Mouse (Mus musculus) heart, adult 2 months (tissue): ENCODE results near the gene Itga4. TPM values are rescaled to one million over a fixed set of nuclear protein-coding genes. Genes with fewer than 3 reads are reported as not detected.

Experiments used
- DNase-seq, 2 experiments: peaks; one replicate each; pipeline ENCODE4 v3.0.0; 2021
- H3K27ac ChIP-seq: fragments of 200-600 bp; 2 replicates; pipeline ENCODE4 v1.8.1; 2022
- H3K27me3 ChIP-seq: fragments of 200-500 bp; 2 replicates; pipeline ENCODE4 v1.6.1; 2012; ENCODE audit warnings: mild to moderate bottlenecking, low read length, inconsistent platforms, mixed read lengths; ENCODE audit not compliant: control insufficient read depth, insufficient read depth
- H3K36me3 ChIP-seq: fragments of 200-500 bp; 2 replicates; pipeline ENCODE4 v1.6.1; 2012; ENCODE audit warnings: low read length, inconsistent platforms; ENCODE audit not compliant: control insufficient read depth, insufficient read depth
- H3K4me1 ChIP-seq: fragments of 200-500 bp; 2 replicates; pipeline ENCODE4 v1.6.1; 2011; ENCODE audit warnings: low read length; ENCODE audit not compliant: control insufficient read depth, insufficient read depth
- H3K4me3 ChIP-seq: fragments of 200-600 bp; 2 replicates; pipeline ENCODE4 v1.8.1; 2022
- H3K79me2 ChIP-seq: fragments of 200-500 bp; replicated peaks from 2 replicates; pipeline ENCODE4 v1.6.1; 2012; ENCODE audit warnings: mild to moderate bottlenecking, inconsistent platforms, low read length, moderate library complexity, mixed read lengths; ENCODE audit not compliant: control insufficient read depth, insufficient read depth
- H3K9ac ChIP-seq: fragments of 200-500 bp; 2 replicates; pipeline ENCODE4 v1.6.1; 2012; ENCODE audit warnings: low read depth, mild to moderate bottlenecking, control low read depth, inconsistent platforms, low read length, mixed read lengths
- CTCF ChIP-seq: fragments of 200-600 bp; IDR thresholded peaks from 2 replicates; pipeline ENCODE4 v1.8.1; 2022; ENCODE audit warnings: antibody characterized with exemption, mild to moderate bottlenecking, moderate library complexity
- EP300 ChIP-seq: fragments of 200-500 bp; IDR thresholded peaks from 2 replicates; pipeline ENCODE4 v1.6.1; 2011; ENCODE audit warnings: low read depth, low read length, control low read depth; ENCODE audit not compliant: insufficient read depth
- POLR2A ChIP-seq: fragments of 200-500 bp; IDR thresholded peaks from 2 replicates; pipeline ENCODE4 v1.6.1; 2011; ENCODE audit warnings: mild to moderate bottlenecking, low read depth, low read length, control low read depth; ENCODE audit not compliant: insufficient read depth
- WGBS: fragments of 180-500 bp; shearing (Covaris S2); methylation state at CpG from one replicate; pipeline ENCODE4 v1.1.7; 2018; 5-methylcytosine and 5-hydroxymethylcytosine counted together
- intact Hi-C: fragments of 180-260 bp; cut with DNase I; formaldehyde crosslinking; loops from one replicate; pipeline ENCODE4 v1.15.1; 2025
- polyA plus RNA-seq: library from polyadenylated mRNA; depleted of rRNA; stranded (reverse); fragments of >200 nt; gene quantifications from 2 replicates; pipeline ENCODE4 v1.2.3, GENCODE M21; 2012
- total RNA-seq, 2 experiments: library from RNA; stranded (reverse); gene quantifications; 2 replicates each; pipeline ENCODE4 v1.2.3; 2021

Gene Itga4
- total and polyA plus RNA-seq, 3 experiments, result 1.7 to 2.7 (median 1.8) TPM

- no peak for DNase-seq
- Histone ChIP-seq H3K4me3 (no peak overlapping the region), H3K36me3 (no peaks in the 10 kb centered on the region), H3K79me2 (no peaks in the 10 kb centered on the region), H3K9ac (no peak overlapping the region), H3K4me1 (no peaks in the 10 kb centered on the region), H3K27ac (no peak overlapping the region), H3K27me3 (no peaks in the 10 kb centered on the region)
- intact Hi-C loops, result no loop called here
- TF ChIP-seq EP300 (no peak), POLR2A (no peak), CTCF (no peak)
- WGBS, result 88% methylated on average over 9 of the region's 9 CpGs
Measured at GRCm38 (mm10) chr2:79316182-79316880, 61.1 kb downstream of the Itga4 start.

GRCm38 (mm10) chr2:79328079-79328478 lies 72.9 kb downstream of the Itga4 start:
- H3K9ac ChIP-seq, result no peak overlapping the region
- WGBS, result 43% methylated on average over 2 of the region's 2 CpGs
- H3K79me2 ChIP-seq, result no peaks in the 10 kb centered on the region
- TF ChIP-seq POLR2A (no peak), EP300 (no peak), CTCF (no peak)
- no peaks in the 10 kb centered on the region for H3K27me3 ChIP-seq
- no peak overlapping the region for H3K4me3 ChIP-seq
- intact Hi-C loops, result no loop called here
- no peak for DNase-seq
- H3K4me1 ChIP-seq, result no peaks in the 10 kb centered on the region
- no peak overlapping the region for H3K27ac ChIP-seq
- no peaks in the 10 kb centered on the region for H3K36me3 ChIP-seq

- intact Hi-C loops, result no loop called here
- H3K27ac ChIP-seq, result no peak overlapping the region
- H3K9ac ChIP-seq, result no peak overlapping the region
- no peak overlapping the region for H3K4me3 ChIP-seq
- no peaks in the 10 kb centered on the region for H3K27me3 ChIP-seq
- H3K36me3 ChIP-seq, result no peaks in the 10 kb centered on the region
- H3K79me2 ChIP-seq, result no peaks in the 10 kb centered on the region
- H3K4me1 ChIP-seq, result no peaks in the 10 kb centered on the region
- TF ChIP-seq EP300 (no peak), CTCF (no peak), POLR2A (no peak)
- DNase-seq, result no peak
Measured at GRCm38 (mm10) chr2:79334661-79335060, 79.4 kb downstream of the Itga4 start.

- TF ChIP-seq POLR2A, result no peak
- TF ChIP-seq CTCF, result no peak
- TF ChIP-seq EP300, result no peak
- no peak overlapping the region for H3K9ac ChIP-seq
- no peak for DNase-seq
- no peak overlapping the region for H3K27ac ChIP-seq
- no peaks in the 10 kb centered on the region for H3K4me1 ChIP-seq
- intact Hi-C loops, result no loop called here
- H3K27me3 ChIP-seq, result no peaks in the 10 kb centered on the region
- no peaks in the 10 kb centered on the region for H3K36me3 ChIP-seq
- no peaks in the 10 kb centered on the region for H3K79me2 ChIP-seq
- 73% methylated on average over 1 of the region's 1 CpGs for WGBS
- H3K4me3 ChIP-seq, result no peak overlapping the region
Measured at GRCm38 (mm10) chr2:79336141-79336540, 80.9 kb downstream of the Itga4 start.

GRCm38 (mm10) chr2:79339003-79339402 lies 83.8 kb downstream of the Itga4 start:
- Histone ChIP-seq H3K27me3 (no peaks in the 10 kb centered on the region), H3K27ac (no peak overlapping the region), H3K9ac (no peak overlapping the region), H3K4me1 (no peaks in the 10 kb centered on the region), H3K79me2 (no peaks in the 10 kb centered on the region), H3K4me3 (no peak overlapping the region), H3K36me3 (no peaks in the 10 kb centered on the region)
- DNase-seq, result no peak
- intact Hi-C loops, result no loop called here
- TF ChIP-seq CTCF (no peak), EP300 (no peak), POLR2A (no peak)
- WGBS, result 73% methylated on average over 1 of the region's 1 CpGs

- no peaks in the 10 kb centered on the region for H3K27me3 ChIP-seq
- H3K79me2 ChIP-seq, result no peaks in the 10 kb centered on the region
- H3K4me1 ChIP-seq, result no peaks in the 10 kb centered on the region
- H3K27ac ChIP-seq, result no peak overlapping the region
- no peak for DNase-seq
- no peak overlapping the region for H3K4me3 ChIP-seq
- H3K9ac ChIP-seq, result no peak overlapping the region
- intact Hi-C loops, result no loop called here
- H3K36me3 ChIP-seq, result no peaks in the 10 kb centered on the region
- TF ChIP-seq CTCF (no peak), EP300 (no peak), POLR2A (no peak)
- 86% methylated on average over 8 of the region's 8 CpGs for WGBS
Measured at GRCm38 (mm10) chr2:79343115-79343514, 87.9 kb downstream of the Itga4 start.
